Mouse (Mus musculus): ENCODE results near the gene Nt5dc2.

Gene Nt5dc2

GRCm38 (mm10) chr14:31130236-31131220 lies at the start of gene Nt5dc2:
TSS of gene Nt5dc2 (plus strand) at chr14:31131053.
- in situ Hi-C loops (cut with MboI, MseI), result loop anchor here (5.0 kb wide), 1 partner anchor 77 kb away; the partner anchor contains the start of gene Tnnc1

- in situ Hi-C loops (cut with MboI, MseI), result no loop called here
Observed at GRCm38 (mm10) chr14:31081147-31081546, 49.7 kb upstream of the Nt5dc2 start.

GRCm38 (mm10) chr14:31087433-31087832 lies 43.4 kb upstream of the Nt5dc2 start:
- in situ Hi-C loops (cut with MboI, MseI), result no loop called here

GRCm38 (mm10) chr14:31088515-31088914 lies 42.3 kb upstream of the Nt5dc2 start:
- in situ Hi-C loops (cut with MboI, MseI), result no loop called here

- in situ Hi-C loops (cut with MboI, MseI), result loop anchor here (10.0 kb wide), 1 partner anchor 385 kb away; no protein-coding TSS in a partner anchor
Observed at GRCm38 (mm10) chr14:31089918-31090317, 40.9 kb upstream of the Nt5dc2 start.

GRCm38 (mm10) chr14:31105156-31105555 lies 25.7 kb upstream of the Nt5dc2 start:
- in situ Hi-C loops (cut with MboI, MseI), result no loop called here

GRCm38 (mm10) chr14:31110613-31111012 lies 20.2 kb upstream of the Nt5dc2 start:
- in situ Hi-C loops (cut with MboI, MseI), result no loop called here

GRCm38 (mm10) chr14:31112187-31112586 lies 18.7 kb upstream of the Nt5dc2 start:
- in situ Hi-C loops (cut with MboI, MseI), result no loop called here

GRCm38 (mm10) chr14:31114011-31114410 lies 16.8 kb upstream of the Nt5dc2 start:
- in situ Hi-C loops (cut with MboI, MseI), result no loop called here

GRCm38 (mm10) chr14:31115522-31115921 lies 15.3 kb upstream of the Nt5dc2 start:
- in situ Hi-C loops (cut with MboI, MseI), result no loop called here

GRCm38 (mm10) chr14:31125106-31126075 lies 5.5 kb upstream of the Nt5dc2 start:
- in situ Hi-C loops (cut with MboI, MseI), result no loop called here

- in situ Hi-C loops (cut with MboI, MseI), result no loop called here
Observed at GRCm38 (mm10) chr14:31126826-31127225, 4.0 kb upstream of the Nt5dc2 start.

GRCm38 (mm10) chr14:31128101-31128825 lies 2.6 kb upstream of the Nt5dc2 start:
- in situ Hi-C loops (cut with MboI, MseI), result no loop called here

- in situ Hi-C loops (cut with MboI, MseI), result no loop called here
Observed at GRCm38 (mm10) chr14:31128826-31129219, 2.0 kb upstream of the Nt5dc2 start, which contains the start of gene Smim4. TSS of gene Smim4 (minus strand) at chr14:31128956.

- in situ Hi-C loops (cut with MboI, MseI), result loop anchor here (5.0 kb wide), 1 partner anchor 78 kb away; the partner anchor contains the start of gene Tnnc1
Observed at GRCm38 (mm10) chr14:31129326-31130235, 1.3 kb upstream of the Nt5dc2 start.

- in situ Hi-C loops (cut with MboI, MseI), result loop anchor here (5.0 kb wide), 1 partner anchor 76 kb away; the partner anchor contains the start of gene Tnnc1
Observed at GRCm38 (mm10) chr14:31131272-31131821, 494 bp downstream of the Nt5dc2 start.

- in situ Hi-C loops (cut with MboI, MseI), result loop anchor here (5.0 kb wide), 1 partner anchor 75 kb away; the partner anchor contains the start of gene Tnnc1
Observed at GRCm38 (mm10) chr14:31132031-31132430, 1.2 kb downstream of the Nt5dc2 start.

- in situ Hi-C loops (cut with MboI, MseI), result loop anchor here (5.0 kb wide), 1 partner anchor 75 kb away; the partner anchor contains the start of gene Tnnc1
Observed at GRCm38 (mm10) chr14:31132491-31132975, 1.7 kb downstream of the Nt5dc2 start.
